ENCODE assay signal across 22 mouse cellular contexts in the genomic region with DNA sequence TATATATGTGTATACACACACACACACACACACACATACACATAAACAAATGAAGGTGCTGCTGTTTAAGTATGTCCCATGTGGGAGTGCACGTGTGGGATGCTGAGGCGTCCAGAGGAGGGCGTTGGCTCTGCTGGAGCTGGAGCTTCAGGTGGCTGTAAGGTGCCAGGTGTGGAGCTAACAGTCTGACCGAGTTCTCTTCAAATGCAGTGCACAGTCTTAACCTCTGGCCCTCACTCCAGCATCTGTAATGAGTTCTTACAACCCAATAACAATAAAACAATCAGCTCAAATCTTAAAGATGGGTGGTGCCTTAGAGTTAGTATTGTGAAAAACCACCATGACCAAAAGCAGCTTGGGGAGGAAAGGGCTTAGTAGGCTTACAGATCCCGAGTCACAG. TPM values are rescaled to one million over a fixed set of nuclear protein-coding genes. Genes with fewer than 3 reads are reported as not detected.
A peak's percentile ranks its signal among the peaks of the same experiment; 100 is the strongest.
DNase-seq lines count a peak whose midpoint lies in the region; ATAC-seq and TF ChIP-seq lines count a peak whose summit lies in the region.
"Had no signal": no experiment of that assay in that cellular context is flagged by ENCODE, and none has a peak within 500 bp of the region (broad histone marks: within the 10 kb centered on the region; RNA-seq: fewer than 3 reads in every experiment).

No protein-coding gene starts in this region.

- no peaks in the 10 kb centered on the region for H3K4me1 ChIP-seq in midbrain, embryonic 13.5 days (replicated peaks)
- H3K4me1 ChIP-seq in midbrain, embryonic 10.5 days: 0 out of 2 replicates have a peak, but pooled peaks cover 2% of the 10 kb centered on the region
- no peaks in the 10 kb centered on the region for H3K4me1 ChIP-seq in intestine, postnatal 0 days (replicated peaks; ENCODE audit: control insufficient read depth, insufficient read depth, low read length)
- no peaks in the 10 kb centered on the region; the same call in 1 of the 2 replicates for H3K4me1 ChIP-seq in heart, embryonic 11.5 days (ENCODE audit: control insufficient read depth, insufficient read depth, low read length)
- H3K4me1 ChIP-seq: embryonic facial prominence, embryonic 13.5 days; embryonic facial prominence, embryonic 15.5 days had no signal

- H3K4me3 ChIP-seq in midbrain, embryonic 13.5 days (replicated peaks): no peak overlapping the region
- H3K4me3 ChIP-seq in midbrain, embryonic 10.5 days: no peak overlapping the region
- H3K4me3 ChIP-seq in intestine, postnatal 0 days (ENCODE audit: low read depth, low read length): no peak overlapping the region
- H3K4me3 ChIP-seq in heart, embryonic 11.5 days (ENCODE audit: low read depth, low read length): no peak overlapping the region
- H3K4me3 ChIP-seq: embryonic facial prominence, embryonic 13.5 days; embryonic facial prominence, embryonic 15.5 days; erythroblast, embryonic 14.5 days; forebrain, embryonic 10.5 days; forebrain, embryonic 12.5 days had no signal

- H3K9ac ChIP-seq in midbrain, embryonic 13.5 days (replicated peaks): no peak overlapping the region
- H3K9ac ChIP-seq in intestine, postnatal 0 days (ENCODE audit: low read depth, low read length): no peak overlapping the region
- H3K9ac ChIP-seq in heart, embryonic 11.5 days (ENCODE audit: low read depth, low read length): no peak overlapping the region
- H3K9ac ChIP-seq: embryonic facial prominence, embryonic 13.5 days; embryonic facial prominence, embryonic 15.5 days; forebrain, embryonic 12.5 days had no signal

- no peaks in the 10 kb centered on the region for H3K36me3 ChIP-seq in midbrain, embryonic 13.5 days
- no peaks in the 10 kb centered on the region for H3K36me3 ChIP-seq in midbrain, embryonic 10.5 days
- no peaks in the 10 kb centered on the region for H3K36me3 ChIP-seq in intestine, postnatal 0 days (ENCODE audit: control insufficient read depth, insufficient read depth)
- H3K36me3 ChIP-seq in heart, embryonic 11.5 days (ENCODE audit: control insufficient read depth, insufficient read depth, low read length): no peaks in the 10 kb centered on the region
- H3K36me3 ChIP-seq: embryonic facial prominence, embryonic 13.5 days; embryonic facial prominence, embryonic 15.5 days; forebrain, embryonic 10.5 days; forebrain, embryonic 12.5 days had no signal

- H3K27ac ChIP-seq in midbrain, embryonic 13.5 days: no peak overlapping the region
- no peak overlapping the region for H3K27ac ChIP-seq in midbrain, embryonic 10.5 days (replicated peaks)
- H3K27ac ChIP-seq in intestine, postnatal 0 days (ENCODE audit: low read depth, low read length): no peak overlapping the region
- no peak overlapping the region for H3K27ac ChIP-seq in heart, embryonic 11.5 days (ENCODE audit: low read depth, low read length)
- H3K27ac ChIP-seq: embryonic facial prominence, embryonic 13.5 days; embryonic facial prominence, embryonic 15.5 days; forebrain, embryonic 10.5 days; forebrain, embryonic 12.5 days had no signal

- TF ChIP-seq CTCF in intestine, postnatal 0 days (IDR thresholded peaks at IDR 0.05; ENCODE audit: low read depth): 0 out of 2 replicates have a peak, but pooled peaks have one; percentile 29

- DNase-seq in midbrain, embryonic 10.5 days (ENCODE audit: low spot score): no peak
- peak; percentile 8 for DNase-seq in ZHBTc4 (ENCODE audit: low read depth, low spot score)
- no peak for DNase-seq in yolk sac, embryonic 10.5 days (ENCODE audit: low spot score)
- DNase-seq: adrenal gland, postnatal 10 days; adrenal gland, postnatal 25 days; cerebellum, adult 11 months; cerebellum, adult 18-20 months; cerebellum, adult 8-10 months; cerebellum, adult 9-11 months; cerebellum, postnatal 14 days; cerebellum, postnatal 36 days; embryo, embryonic 11 days had no signal

- ATAC-seq in midbrain, embryonic 13.5 days: peak; percentile 43; the same call in 1 of the 2 replicates
- ATAC-seq in intestine, postnatal 0 days: peak; percentile 66
- no peak for ATAC-seq in heart, embryonic 11.5 days (replicated peaks; ENCODE audit: insufficient number of reproducible peaks, low FRiP score, low TSS enrichment)
- ATAC-seq: activated CD4-positive, CD25-positive, alpha-beta regulatory T cell, adult 4 months; forebrain, embryonic 16.5 days had no signal

- H3K9me3 ChIP-seq in midbrain, embryonic 13.5 days: no peaks in the 10 kb centered on the region
- H3K9me3 ChIP-seq in midbrain, embryonic 10.5 days (replicated peaks): no peaks in the 10 kb centered on the region
- H3K9me3 ChIP-seq in intestine, postnatal 0 days (ENCODE audit: control insufficient read depth): no peaks in the 10 kb centered on the region
- no peaks in the 10 kb centered on the region for H3K9me3 ChIP-seq in heart, embryonic 11.5 days (replicated peaks; ENCODE audit: control insufficient read depth, low read length)
- H3K9me3 ChIP-seq: embryonic facial prominence, embryonic 13.5 days; embryonic facial prominence, embryonic 15.5 days; forebrain, embryonic 10.5 days; forebrain, embryonic 12.5 days had no signal

- no peaks in the 10 kb centered on the region for H3K27me3 ChIP-seq in midbrain, embryonic 13.5 days
- no peaks in the 10 kb centered on the region for H3K27me3 ChIP-seq in midbrain, embryonic 10.5 days (ENCODE audit: low read depth, poor library complexity, severe bottlenecking)
- H3K27me3 ChIP-seq in intestine, postnatal 0 days (replicated peaks; ENCODE audit: control insufficient read depth, insufficient read depth, low read length): no peaks in the 10 kb centered on the region
- H3K27me3 ChIP-seq in heart, embryonic 11.5 days (ENCODE audit: control insufficient read depth, insufficient read depth, low read length): no peaks in the 10 kb centered on the region
- H3K27me3 ChIP-seq: embryonic facial prominence, embryonic 15.5 days; forebrain, embryonic 12.5 days had no signal

- no peak overlapping the region for H3K4me2 ChIP-seq in midbrain, embryonic 13.5 days (replicated peaks)
- no peak overlapping the region for H3K4me2 ChIP-seq in intestine, postnatal 0 days (replicated peaks; ENCODE audit: low read depth)
- H3K4me2 ChIP-seq in heart, embryonic 11.5 days: no peak overlapping the region
- H3K4me2 ChIP-seq: embryonic facial prominence, embryonic 13.5 days; embryonic facial prominence, embryonic 15.5 days; forebrain, embryonic 12.5 days had no signal

- 76% methylated on average over 5 of the region's 5 CpGs for WGBS in midbrain, embryonic 13.5 days
- WGBS in midbrain, embryonic 10.5 days: 78% methylated on average over 5 of the region's 5 CpGs
- 51% methylated on average over 5 of the region's 5 CpGs for WGBS in intestine, postnatal 0 days
- 74% methylated on average over 5 of the region's 5 CpGs for WGBS in heart, embryonic 11.5 days (ENCODE audit: insufficient replicate concordance)

RNA-seq across cellular contexts. Expression of a gene that starts 56.6 kb away (rescaled TPM):
- 22.5 and 23.8 TPM in 2 replicates for polyA plus RNA-seq in midbrain, embryonic 13.5 days (2015; fragmentation: Nextera tagmentation; extraction: Ambion mirVana)
- 12.5 and 13.2 TPM in 2 replicates for polyA plus RNA-seq in midbrain, embryonic 10.5 days (2016; fragmentation: Nextera tagmentation; extraction: Ambion mirVana)
- 4.9 and 5.8 TPM in 2 replicates for polyA plus RNA-seq in intestine, postnatal 0 days (2015; fragmentation: Nextera tagmentation; extraction: Ambion mirVana)
- polyA plus RNA-seq in heart, embryonic 11.5 days (2014; fragmentation: Nextera tagmentation; extraction: Ambion mirVana): 8.2 and 8.6 TPM in 2 replicates
- polyA plus RNA-seq: erythroblast, embryonic 14.5 days had no signal
